In genomic region chr17:32158841-32159240, GRCm38 (mm10) we compare ENCODE assay signal across 18 mouse cellular contexts. TPM values are rescaled to one million over a fixed set of nuclear protein-coding genes. Genes with fewer than 3 reads are reported as not detected.
"Had no signal": no experiment of that assay in that cellular context is flagged by ENCODE, and none has a peak within 500 bp of the region (broad histone marks: within the 10 kb centered on the region; RNA-seq: fewer than 3 reads in every experiment).

No protein-coding gene starts in this region.

- H3K27me3 ChIP-seq: midbrain, embryonic 12.5 days; neural tube, embryonic 13.5 days; neural tube, embryonic 15.5 days; stomach, embryonic 15.5 days had no signal

- H3K4me3 ChIP-seq: megakaryocyte, embryonic 14.5 days; midbrain, embryonic 10.5 days; midbrain, embryonic 12.5 days; myocyte; neural tube, embryonic 13.5 days; neural tube, embryonic 15.5 days; stomach, embryonic 15.5 days had no signal

- H3K36me3 ChIP-seq: neural tube, embryonic 15.5 days had no signal

- DNase-seq: lung, adult 18-20 months; lung, embryonic 14.5 days; lung, postnatal 10 days; lung, postnatal 4 days; midbrain, embryonic 14.5 days; right cerebral cortex, postnatal 14 days; thymus, adult 2 months; thymus, postnatal 25 days; thymus, postnatal 4 days had no signal

- H3K9me3 ChIP-seq: megakaryocyte, embryonic 14.5 days; midbrain, embryonic 10.5 days; midbrain, embryonic 12.5 days; neural tube, embryonic 13.5 days; neural tube, embryonic 15.5 days; stomach, embryonic 15.5 days had no signal

RNA-seq across cellular contexts. Expression of gene Ephx3, which starts 30.5 kb away (rescaled TPM):
- polyA plus RNA-seq: liver, embryonic 16.5 days; midbrain, embryonic 14.5 days; neural tube, embryonic 11.5 days had no signal
